19 mouse cellular contexts compared by ENCODE assay signal in the genomic region with DNA sequence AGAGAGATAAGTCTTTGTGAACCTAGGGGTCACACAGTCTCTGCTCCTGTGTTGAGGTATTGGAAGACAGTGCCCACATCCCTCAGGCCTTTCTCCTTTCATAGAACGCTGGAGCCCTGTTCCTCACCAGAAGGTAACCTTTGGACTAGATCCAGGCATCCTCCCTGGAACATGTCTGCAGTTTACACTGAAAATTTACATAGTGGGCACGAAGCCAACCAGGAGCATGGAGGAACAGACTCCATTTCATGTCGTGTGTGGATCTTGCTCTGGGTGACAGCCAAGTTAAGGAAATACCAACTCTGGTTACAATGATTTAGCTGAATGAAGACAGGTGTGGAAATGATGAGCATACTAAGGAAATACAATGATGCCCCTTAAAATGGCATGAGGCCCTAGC. TPM values are rescaled to one million over a fixed set of nuclear protein-coding genes. Genes with fewer than 3 reads are reported as not detected.
DNase-seq lines count a peak whose midpoint lies in the region; ATAC-seq lines count a peak whose summit lies in the region.
"Had no signal": no experiment of that assay in that cellular context is flagged by ENCODE, and none has a peak within 500 bp of the region (broad histone marks: within the 10 kb centered on the region; RNA-seq: fewer than 3 reads in every experiment).

No protein-coding gene starts in this region.

- no peak overlapping the region for H3K27ac ChIP-seq in forebrain, embryonic 14.5 days (ENCODE audit: low read depth, low read length)
- no peak overlapping the region for H3K27ac ChIP-seq in forebrain, embryonic 10.5 days
- no peak overlapping the region for H3K27ac ChIP-seq in lung, embryonic 16.5 days (ENCODE audit: low read length)
- H3K27ac ChIP-seq: hindbrain, embryonic 13.5 days had no signal

- H3K9ac ChIP-seq in forebrain, embryonic 14.5 days (ENCODE audit: low read length), result no peak overlapping the region
- no peak overlapping the region for H3K9ac ChIP-seq in lung, embryonic 16.5 days (ENCODE audit: low read length)
- H3K9ac ChIP-seq: hindbrain, embryonic 13.5 days had no signal

- H3K4me1 ChIP-seq in forebrain, embryonic 14.5 days (ENCODE audit: control insufficient read depth, insufficient read depth, low read length), result peaks cover 11% of the 10 kb centered on the region; the same call in 1 of the 2 replicates
- peaks cover 27% of the 10 kb centered on the region for H3K4me1 ChIP-seq in forebrain, embryonic 10.5 days
- H3K4me1 ChIP-seq in lung, embryonic 16.5 days (replicated peaks; ENCODE audit: control insufficient read depth, insufficient read depth, low read length), result no peaks in the 10 kb centered on the region; the same call in 1 of the 2 replicates

- DNase-seq in forebrain, embryonic 14.5 days (ENCODE audit: low spot score), result peak; percentile 82
- no peak for DNase-seq in forebrain, embryonic 10.5 days (ENCODE audit: extremely low spot score, low spot score)
- DNase-seq in kidney, postnatal 14 days, result peak; percentile 14
- DNase-seq in kidney, postnatal 36 days, result no peak
- DNase-seq in lung, postnatal 25 days (ENCODE audit: low spot score), result no peak
- peak; percentile 53 for DNase-seq in MN1 (ENCODE audit: low spot score)
- DNase-seq in urinary bladder, adult 18-20 months (ENCODE audit: low spot score in 2 of 2), result no peak
- DNase-seq: adrenal gland, postnatal 14 days; B cell, adult 2 months; cerebellum, adult 8-10 months; gastrocnemius, postnatal 10 days; lung, postnatal 4 days; right cerebral cortex, postnatal 25 days; thymus, postnatal 25 days had no signal

- H3K4me2 ChIP-seq in forebrain, embryonic 14.5 days (ENCODE audit: low read length), result no peak overlapping the region
- peak overlapping the region; percentile 19 for H3K4me2 ChIP-seq in lung, embryonic 16.5 days (ENCODE audit: low read depth, low read length)
- H3K4me2 ChIP-seq: midbrain, embryonic 11.5 days had no signal

- ATAC-seq in forebrain, embryonic 14.5 days, result peak; percentile 9; the same call in 1 of the 2 replicates
- ATAC-seq in lung, embryonic 16.5 days (ENCODE audit: low read depth), result no peak
- ATAC-seq: activated CD4-positive, CD25-positive, alpha-beta regulatory T cell, adult 4 months; intestine, embryonic 16.5 days had no signal

- no peaks in the 10 kb centered on the region for H3K9me3 ChIP-seq in forebrain, embryonic 14.5 days (replicated peaks; ENCODE audit: control insufficient read depth, low read length)
- no peaks in the 10 kb centered on the region for H3K9me3 ChIP-seq in forebrain, embryonic 10.5 days
- H3K9me3 ChIP-seq in lung, embryonic 16.5 days (ENCODE audit: control insufficient read depth, low read length), result no peaks in the 10 kb centered on the region
- H3K9me3 ChIP-seq: hindbrain, embryonic 13.5 days had no signal

- H3K4me3 ChIP-seq in forebrain, embryonic 14.5 days (ENCODE audit: low read depth, low read length), result no peak overlapping the region
- H3K4me3 ChIP-seq in forebrain, embryonic 10.5 days, result no peak overlapping the region
- peak overlapping the region; percentile 1; the same call in 1 of the 2 replicates for H3K4me3 ChIP-seq in lung, embryonic 16.5 days (ENCODE audit: low read length)

- peaks cover 7% of the 10 kb centered on the region; the same call in 1 of the 2 replicates for H3K27me3 ChIP-seq in forebrain, embryonic 14.5 days (replicated peaks; ENCODE audit: control insufficient read depth, insufficient read depth, low read length)
- peaks cover 55% of the 10 kb centered on the region for H3K27me3 ChIP-seq in forebrain, embryonic 10.5 days (ENCODE audit: poor library complexity, severe bottlenecking)
- peaks cover 12% of the 10 kb centered on the region for H3K27me3 ChIP-seq in lung, embryonic 16.5 days (ENCODE audit: control insufficient read depth, insufficient read depth, low read depth, low read length)

- 47% methylated on average over 3 of the region's 3 CpGs for WGBS in forebrain, embryonic 14.5 days
- WGBS in forebrain, embryonic 10.5 days, result 91% methylated on average over 3 of the region's 3 CpGs
- WGBS in lung, embryonic 16.5 days, result 46% methylated on average over 3 of the region's 3 CpGs

- no peaks in the 10 kb centered on the region for H3K36me3 ChIP-seq in forebrain, embryonic 14.5 days (ENCODE audit: control insufficient read depth, insufficient read depth, low read length)
- no peaks in the 10 kb centered on the region for H3K36me3 ChIP-seq in forebrain, embryonic 10.5 days (replicated peaks)
- H3K36me3 ChIP-seq in lung, embryonic 16.5 days (ENCODE audit: control insufficient read depth, insufficient read depth, low read length), result no peaks in the 10 kb centered on the region
- H3K36me3 ChIP-seq: hindbrain, embryonic 13.5 days had no signal

RNA-seq across cellular contexts. Expression of gene Adcy2, which starts 2.7 kb away (rescaled TPM):
- polyA plus RNA-seq in forebrain, embryonic 14.5 days (2014; fragmentation: Nextera tagmentation; extraction: Ambion mirVana), result 3.1 and 3.2 TPM in 2 replicates
- polyA plus RNA-seq in forebrain, embryonic 10.5 days (2016; fragmentation: Nextera tagmentation; extraction: Ambion mirVana), result 0.14 and 0.16 TPM in 2 replicates
- polyA plus RNA-seq in lung, embryonic 16.5 days (2015; fragmentation: Nextera tagmentation; extraction: Ambion mirVana), result 9.1 and 12.2 TPM in 2 replicates
- polyA plus RNA-seq: activated CD4-positive, CD25-positive, alpha-beta regulatory T cell, adult 4 months had no signal

Comparison
In these comparisons a context has a peak if more than half of its experiments do, and no peak if none do; other contexts are left out.
1. DNase-seq: peak in forebrain, embryonic 14.5 days (single experiment), kidney, postnatal 14 days (single experiment) and MN1 (single experiment); none in forebrain, embryonic 10.5 days (single experiment), kidney, postnatal 36 days (0 of 2), lung, postnatal 25 days (single experiment) and urinary bladder, adult 18-20 months (0 of 2).